Mouse (Mus musculus): Measurements from ENCODE around the gene Grip1. TPM values are rescaled to one million over a fixed set of nuclear protein-coding genes. Genes with fewer than 3 reads are reported as not detected.

The Grip1 gene
- polyA plus RNA-seq, 1 experiment: 1.1 TPM

- no peak for TF ChIP-seq POLR2A (IDR thresholded peaks at IDR 0.05; ENCODE audit: low read depth, low read length)
- TF ChIP-seq CTCF (IDR thresholded peaks at IDR 0.05; ENCODE audit: borderline replicate concordance, insufficient read depth, low read length): no peak
- Histone ChIP-seq H3K4me1 (ENCODE audit: control insufficient read depth, insufficient read depth, low read length) (no peaks in the 10 kb centered on the region), H3K4me3 (ENCODE audit: insufficient read depth, low read length) (no peak overlapping the region), H3K27ac (ENCODE audit: insufficient read depth, low read length) (no peak overlapping the region)
Observed at GRCm38 (mm10) chr10:119933362-119933761, 479.7 kb downstream of the Grip1 start.

- no peak overlapping the region for H3K27ac ChIP-seq (ENCODE audit: insufficient read depth, low read length)
- no peaks in the 10 kb centered on the region for H3K4me1 ChIP-seq (ENCODE audit: control insufficient read depth, insufficient read depth, low read length)
- H3K4me3 ChIP-seq (ENCODE audit: insufficient read depth, low read length): no peak overlapping the region
- TF ChIP-seq POLR2A (IDR thresholded peaks at IDR 0.05; ENCODE audit: low read depth, low read length) (no peak), CTCF (IDR thresholded peaks at IDR 0.05; ENCODE audit: borderline replicate concordance, insufficient read depth, low read length) (no peak)
Observed at GRCm38 (mm10) chr10:119935231-119935630, 481.6 kb downstream of the Grip1 start.

- no peak for TF ChIP-seq POLR2A (IDR thresholded peaks at IDR 0.05; ENCODE audit: low read depth, low read length)
- TF ChIP-seq CTCF (IDR thresholded peaks at IDR 0.05; ENCODE audit: borderline replicate concordance, insufficient read depth, low read length): no peak
- H3K4me1 ChIP-seq (ENCODE audit: control insufficient read depth, insufficient read depth, low read length): no peaks in the 10 kb centered on the region
- H3K4me3 ChIP-seq (ENCODE audit: insufficient read depth, low read length): no peak overlapping the region
Observed at GRCm38 (mm10) chr10:119937481-119937880, 483.9 kb downstream of the Grip1 start.

GRCm38 (mm10) chr10:119943906-119944305, 490.3 kb downstream of the Grip1 start:
- TF ChIP-seq POLR2A (IDR thresholded peaks at IDR 0.05; ENCODE audit: low read depth, low read length) (no peak), CTCF (IDR thresholded peaks at IDR 0.05; ENCODE audit: borderline replicate concordance, insufficient read depth, low read length) (no peak)
- H3K4me1 ChIP-seq (ENCODE audit: control insufficient read depth, insufficient read depth, low read length): peaks cover 2% of the 10 kb centered on the region; the same call in 1 of the 2 replicates
- no peak overlapping the region for H3K27ac ChIP-seq (ENCODE audit: insufficient read depth, low read length)
- no peak overlapping the region for H3K4me3 ChIP-seq (ENCODE audit: insufficient read depth, low read length)

More at GRCm38 (mm10) chr10:119937481-119937880, 483.9 kb downstream of the Grip1 start:
- no peak overlapping the region for H3K27ac ChIP-seq (ENCODE audit: insufficient read depth, low read length)

- TF ChIP-seq CTCF (IDR thresholded peaks at IDR 0.05; ENCODE audit: borderline replicate concordance, insufficient read depth, low read length) (no peak), POLR2A (IDR thresholded peaks at IDR 0.05; ENCODE audit: low read depth, low read length) (no peak)
Observed at GRCm38 (mm10) chr10:119951460-119951859, 497.8 kb downstream of the Grip1 start.

GRCm38 (mm10) chr10:119957260-119957955, 503.8 kb downstream of the Grip1 start:
- H3K4me3 ChIP-seq (ENCODE audit: insufficient read depth, low read length): no peak overlapping the region
- TF ChIP-seq POLR2A (IDR thresholded peaks at IDR 0.05; ENCODE audit: low read depth, low read length): no peak
- no peak for TF ChIP-seq CTCF (IDR thresholded peaks at IDR 0.05; ENCODE audit: borderline replicate concordance, insufficient read depth, low read length)
- no peaks in the 10 kb centered on the region for H3K4me1 ChIP-seq (ENCODE audit: control insufficient read depth, insufficient read depth, low read length)
- no peak overlapping the region for H3K27ac ChIP-seq (ENCODE audit: insufficient read depth, low read length)

More at GRCm38 (mm10) chr10:119951460-119951859, 497.8 kb downstream of the Grip1 start:
- Histone ChIP-seq H3K27ac (ENCODE audit: insufficient read depth, low read length) (no peak overlapping the region), H3K4me1 (ENCODE audit: control insufficient read depth, insufficient read depth, low read length) (peaks cover 2% of the 10 kb centered on the region; the same call in 1 of the 2 replicates), H3K4me3 (ENCODE audit: insufficient read depth, low read length) (no peak overlapping the region)

- Histone ChIP-seq H3K4me3 (ENCODE audit: insufficient read depth, low read length) (no peak overlapping the region), H3K4me1 (ENCODE audit: control insufficient read depth, insufficient read depth, low read length) (no peaks in the 10 kb centered on the region), H3K27ac (ENCODE audit: insufficient read depth, low read length) (no peak overlapping the region)
- TF ChIP-seq POLR2A (IDR thresholded peaks at IDR 0.05; ENCODE audit: low read depth, low read length) (no peak), CTCF (IDR thresholded peaks at IDR 0.05; ENCODE audit: borderline replicate concordance, insufficient read depth, low read length) (no peak)
Observed at GRCm38 (mm10) chr10:119960915-119961314, 507.3 kb downstream of the Grip1 start.

- no peak overlapping the region for H3K4me3 ChIP-seq (ENCODE audit: insufficient read depth, low read length)
- no peak overlapping the region for H3K27ac ChIP-seq (ENCODE audit: insufficient read depth, low read length)
- TF ChIP-seq CTCF (IDR thresholded peaks at IDR 0.05; ENCODE audit: borderline replicate concordance, insufficient read depth, low read length) (no peak), POLR2A (IDR thresholded peaks at IDR 0.05; ENCODE audit: low read depth, low read length) (no peak)
- no peaks in the 10 kb centered on the region for H3K4me1 ChIP-seq (ENCODE audit: control insufficient read depth, insufficient read depth, low read length)
Observed at GRCm38 (mm10) chr10:119966321-119966720, 512.7 kb downstream of the Grip1 start.

GRCm38 (mm10) chr10:119979396-119979795, 525.8 kb downstream of the Grip1 start:
- TF ChIP-seq CTCF (IDR thresholded peaks at IDR 0.05; ENCODE audit: borderline replicate concordance, insufficient read depth, low read length) (no peak), POLR2A (IDR thresholded peaks at IDR 0.05; ENCODE audit: low read depth, low read length) (no peak)

GRCm38 (mm10) chr10:119980032-119980431, 526.4 kb downstream of the Grip1 start:
- no peaks in the 10 kb centered on the region for H3K4me1 ChIP-seq (ENCODE audit: control insufficient read depth, insufficient read depth, low read length)
- no peak for TF ChIP-seq POLR2A (IDR thresholded peaks at IDR 0.05; ENCODE audit: low read depth, low read length)
- TF ChIP-seq CTCF (IDR thresholded peaks at IDR 0.05; ENCODE audit: borderline replicate concordance, insufficient read depth, low read length): no peak
- no peak overlapping the region for H3K27ac ChIP-seq (ENCODE audit: insufficient read depth, low read length)
- H3K4me3 ChIP-seq (ENCODE audit: insufficient read depth, low read length): no peak overlapping the region

More at GRCm38 (mm10) chr10:119979396-119979795, 525.8 kb downstream of the Grip1 start:
- peak overlapping the region; percentile 18; the same call in 1 of the 2 replicates for H3K27ac ChIP-seq (ENCODE audit: insufficient read depth, low read length)
- H3K4me3 ChIP-seq (ENCODE audit: insufficient read depth, low read length): no peak overlapping the region
- H3K4me1 ChIP-seq (ENCODE audit: control insufficient read depth, insufficient read depth, low read length): no peaks in the 10 kb centered on the region
